Mouse (Mus musculus) G1E (cell line): ENCODE measurements around the gene Ddi2.

Experiments used
- CTCF ChIP-seq: IDR thresholded peaks from 2 replicates; pipeline ENCODE4 v1.5.1; 2012; ENCODE audit warnings: low read depth, low read length, inconsistent platforms, mixed read lengths
- GATA1 ChIP-seq: IDR thresholded peaks from 2 replicates; pipeline ENCODE4 v1.6.1; 2012; ENCODE audit warnings: borderline replicate concordance, low read length, inconsistent platforms, mixed read lengths
- GATA2 ChIP-seq: IDR thresholded peaks from 2 replicates; pipeline ENCODE4 v1.6.1; 2012; ENCODE audit warnings: low read depth, low read length, inconsistent platforms, borderline replicate concordance
- POLR2AphosphoS5 ChIP-seq: IDR thresholded peaks from 2 replicates; pipeline ENCODE4 v1.6.1; 2012; ENCODE audit warnings: low read depth, low read length, inconsistent platforms; ENCODE audit not compliant: insufficient replicate concordance
- TAL1 ChIP-seq: conservative IDR thresholded peaks from 2 replicates; pipeline ENCODE4 v1.6.1; 2012; ENCODE audit warnings: low read depth, low read length, inconsistent platforms, mixed read lengths

- no peak for TF ChIP-seq CTCF
- no peak for TF ChIP-seq TAL1
- no peak for TF ChIP-seq POLR2AphosphoS5
- no peak for TF ChIP-seq GATA1
- no peak for TF ChIP-seq GATA2
Measured at GRCm38 (mm10) chr4:141705331-141705730, 17.9 kb downstream of the Ddi2 start.
